Mouse (Mus musculus): ENCODE measurements at regions not wholly inside any gene's neighbourhood (a gene's known extent, or its start where the extent isn't known, plus 50 kb on each side); places are given as distances from the start of the nearest gene placed in this dataset.

- 60% methylated on average over 16 of the region's 16 CpGs for WGBS
- H3K9me3 ChIP-seq: no peaks in the 10 kb centered on the region
- H3K27ac ChIP-seq: peak overlapping the region; percentile 78
- peaks cover 6% of the 10 kb centered on the region; the same call in 1 of the 2 replicates for H3K27me3 ChIP-seq (ENCODE audit: poor library complexity, severe bottlenecking)
- H3K4me3 ChIP-seq: no peak overlapping the region
- DNase-seq (ENCODE audit: extremely low spot score, low spot score): peak; percentile 36
- H3K4me1 ChIP-seq: peaks cover 38% of the 10 kb centered on the region
- no peaks in the 10 kb centered on the region for H3K36me3 ChIP-seq (replicated peaks)
These were observed 88.7 kb downstream of the Edn3 start for GRCm38 (mm10) chr2:174848981-174849681.

GRCm38 (mm10) chr2:174850860-174851259 is 90.4 kb downstream of the Edn3 start:
- Histone ChIP-seq H3K27me3 (ENCODE audit: poor library complexity, severe bottlenecking) (peaks cover 13% of the 10 kb centered on the region), H3K36me3 (replicated peaks) (no peaks in the 10 kb centered on the region), H3K9me3 (no peaks in the 10 kb centered on the region), H3K4me3 (no peak overlapping the region), H3K27ac (peak overlapping the region; percentile 77; the same call in 1 of the 2 replicates), H3K4me1 (peaks cover 38% of the 10 kb centered on the region)
- DNase-seq (ENCODE audit: extremely low spot score, low spot score): no peak
- WGBS: 78% methylated on average over 16 of the region's 16 CpGs

GRCm38 (mm10) chr2:174851525-174852330 is 91.3 kb downstream of the Edn3 start:
- no peak overlapping the region for H3K4me3 ChIP-seq
- H3K36me3 ChIP-seq (replicated peaks): no peaks in the 10 kb centered on the region
- H3K4me1 ChIP-seq: peaks cover 38% of the 10 kb centered on the region
- peak; percentile 84 for DNase-seq (ENCODE audit: extremely low spot score, low spot score)
- H3K27ac ChIP-seq: peak overlapping the region; percentile 77
- peaks cover 16% of the 10 kb centered on the region for H3K27me3 ChIP-seq (ENCODE audit: poor library complexity, severe bottlenecking)
- WGBS: 18% methylated on average over 22 of the region's 22 CpGs
- H3K9me3 ChIP-seq: no peaks in the 10 kb centered on the region

GRCm38 (mm10) chr2:174853786-174854185 is 93.4 kb downstream of the Edn3 start:
- peaks cover 53% of the 10 kb centered on the region for H3K4me1 ChIP-seq
- no peak overlapping the region for H3K4me3 ChIP-seq
- no peaks in the 10 kb centered on the region for H3K36me3 ChIP-seq (replicated peaks)
- WGBS: 88% methylated on average over 8 of the region's 8 CpGs
- DNase-seq (ENCODE audit: extremely low spot score, low spot score): no peak
- H3K27me3 ChIP-seq (ENCODE audit: poor library complexity, severe bottlenecking): peaks cover 16% of the 10 kb centered on the region
- H3K27ac ChIP-seq: no peak overlapping the region
- H3K9me3 ChIP-seq: no peaks in the 10 kb centered on the region

GRCm38 (mm10) chr2:174855548-174855947 is 95.1 kb downstream of the Edn3 start:
- Histone ChIP-seq H3K36me3 (replicated peaks) (no peaks in the 10 kb centered on the region), H3K9me3 (no peaks in the 10 kb centered on the region), H3K4me1 (peaks cover 44% of the 10 kb centered on the region), H3K4me3 (no peak overlapping the region), H3K27ac (0 out of 2 replicates have a peak overlapping the region, but pooled peaks have one; percentile 17), H3K27me3 (ENCODE audit: poor library complexity, severe bottlenecking) (peaks cover 16% of the 10 kb centered on the region)
- WGBS: 90% methylated on average over 8 of the region's 8 CpGs
- no peak for DNase-seq (ENCODE audit: extremely low spot score, low spot score)

- 88% methylated on average over 5 of the region's 5 CpGs for WGBS
- H3K36me3 ChIP-seq (replicated peaks): no peaks in the 10 kb centered on the region
- H3K27me3 ChIP-seq (ENCODE audit: poor library complexity, severe bottlenecking): peaks cover 16% of the 10 kb centered on the region
- 0 out of 2 replicates have a peak overlapping the region, but pooled peaks have one; percentile 17 for H3K27ac ChIP-seq
- no peaks in the 10 kb centered on the region for H3K9me3 ChIP-seq
- peaks cover 40% of the 10 kb centered on the region for H3K4me1 ChIP-seq
- no peak for DNase-seq (ENCODE audit: extremely low spot score, low spot score)
- no peak overlapping the region for H3K4me3 ChIP-seq
These were observed 95.7 kb downstream of the Edn3 start for GRCm38 (mm10) chr2:174856135-174856534.

GRCm38 (mm10) chr2:174858011-174858834 is 97.8 kb downstream of the Edn3 start:
- Histone ChIP-seq H3K4me3 (peak overlapping the region; percentile 10; the same call in 1 of the 2 replicates), H3K9me3 (no peaks in the 10 kb centered on the region), H3K27me3 (ENCODE audit: poor library complexity, severe bottlenecking) (peaks cover 10% of the 10 kb centered on the region; the same call in 1 of the 2 replicates), H3K27ac (peak overlapping the region; percentile 88), H3K36me3 (replicated peaks) (no peaks in the 10 kb centered on the region), H3K4me1 (peaks cover 27% of the 10 kb centered on the region)
- WGBS: 26% methylated on average over 15 of the region's 15 CpGs
- DNase-seq (ENCODE audit: extremely low spot score, low spot score): no peak

GRCm38 (mm10) chr2:174858835-174859215 is 98.4 kb downstream of the Edn3 start:
- 3% methylated on average over 2 of the region's 2 CpGs for WGBS
- H3K4me1 ChIP-seq: peaks cover 27% of the 10 kb centered on the region
- H3K27ac ChIP-seq: peak overlapping the region; percentile 88
- peak; percentile 73 for DNase-seq (ENCODE audit: extremely low spot score, low spot score)
- no peaks in the 10 kb centered on the region for H3K9me3 ChIP-seq
- H3K27me3 ChIP-seq (ENCODE audit: poor library complexity, severe bottlenecking): peaks cover 10% of the 10 kb centered on the region; the same call in 1 of the 2 replicates
- no peaks in the 10 kb centered on the region for H3K36me3 ChIP-seq (replicated peaks)
- peak overlapping the region; percentile 10; the same call in 1 of the 2 replicates for H3K4me3 ChIP-seq

GRCm38 (mm10) chr2:174859533-174859932 is 99.1 kb downstream of the Edn3 start:
- H3K27me3 ChIP-seq (ENCODE audit: poor library complexity, severe bottlenecking): peaks cover 10% of the 10 kb centered on the region; the same call in 1 of the 2 replicates
- H3K9me3 ChIP-seq: no peaks in the 10 kb centered on the region
- peak; percentile 50 for DNase-seq (ENCODE audit: extremely low spot score, low spot score)
- H3K4me1 ChIP-seq: peaks cover 29% of the 10 kb centered on the region
- H3K36me3 ChIP-seq (replicated peaks): no peaks in the 10 kb centered on the region
- peak overlapping the region; percentile 88 for H3K27ac ChIP-seq
- WGBS: 35% methylated on average over 7 of the region's 7 CpGs
- H3K4me3 ChIP-seq: no peak overlapping the region

GRCm38 (mm10) chr2:174864657-174865056 is 104.2 kb downstream of the Edn3 start:
- Histone ChIP-seq H3K27ac (no peak overlapping the region; the same call in 1 of the 2 replicates), H3K4me3 (no peak overlapping the region), H3K9me3 (no peaks in the 10 kb centered on the region), H3K27me3 (ENCODE audit: poor library complexity, severe bottlenecking) (no peaks in the 10 kb centered on the region), H3K36me3 (replicated peaks) (no peaks in the 10 kb centered on the region), H3K4me1 (peaks cover 34% of the 10 kb centered on the region)
- no peak for DNase-seq (ENCODE audit: extremely low spot score, low spot score)
- 81% methylated on average over 3 of the region's 3 CpGs for WGBS

GRCm38 (mm10) chr2:174866546-174866945 is 106.1 kb downstream of the Edn3 start:
- no peak overlapping the region for H3K27ac ChIP-seq
- no peaks in the 10 kb centered on the region for H3K36me3 ChIP-seq (replicated peaks)
- H3K4me1 ChIP-seq: peaks cover 52% of the 10 kb centered on the region
- no peak overlapping the region for H3K4me3 ChIP-seq
- DNase-seq (ENCODE audit: extremely low spot score, low spot score): no peak
- no peaks in the 10 kb centered on the region for H3K27me3 ChIP-seq (ENCODE audit: poor library complexity, severe bottlenecking)
- H3K9me3 ChIP-seq: no peaks in the 10 kb centered on the region
- WGBS: 92% methylated on average over 8 of the region's 8 CpGs

- WGBS: 84% methylated on average over 5 of the region's 5 CpGs
- Histone ChIP-seq H3K27ac (no peak overlapping the region), H3K27me3 (ENCODE audit: poor library complexity, severe bottlenecking) (no peaks in the 10 kb centered on the region), H3K9me3 (no peaks in the 10 kb centered on the region), H3K4me3 (no peak overlapping the region), H3K4me1 (peaks cover 59% of the 10 kb centered on the region), H3K36me3 (replicated peaks) (no peaks in the 10 kb centered on the region)
- DNase-seq (ENCODE audit: extremely low spot score, low spot score): no peak
These were observed 107.0 kb downstream of the Edn3 start for GRCm38 (mm10) chr2:174867397-174867796.

All from forebrain, embryonic 10.5 days (tissue).